Mouse (Mus musculus) forebrain, embryonic 12.5 days (tissue): Measurements from ENCODE around the gene Hao1. TPM values are rescaled to one million over a fixed set of nuclear protein-coding genes. Genes with fewer than 3 reads are reported as not detected.

Source experiments
- ATAC-seq: fragments of 200-750 bp; cut with Nextera tagmentation; 2 replicates; pipeline ENCODE4 v1.8.0; 2017; ENCODE audit warnings: moderate TSS enrichment; ENCODE audit not compliant: low FRiP score
- H3K27ac ChIP-seq: fragments of 300-500 bp; sonication (generic); 2 replicates; pipeline ENCODE4 v1.5.1; 2016; ENCODE audit warnings: mild to moderate bottlenecking
- H3K27me3 ChIP-seq: fragments of 300-500 bp; sonication (generic); 2 replicates; pipeline ENCODE4 v1.6.1; 2016; ENCODE audit warnings: mild to moderate bottlenecking
- H3K36me3 ChIP-seq: fragments of 300-500 bp; sonication (generic); replicated peaks from 2 replicates; pipeline ENCODE4 v1.6.1; 2016; ENCODE audit warnings: mild to moderate bottlenecking
- H3K4me1 ChIP-seq: fragments of 300-500 bp; sonication (generic); 2 replicates; pipeline ENCODE4 v1.6.1; 2016
- H3K4me2 ChIP-seq: fragments of 300-500 bp; sonication (generic); 2 replicates; pipeline ENCODE4 v1.6.1; 2016; ENCODE audit warnings: mild to moderate bottlenecking, moderate library complexity
- H3K4me3 ChIP-seq: fragments of 300-500 bp; sonication (generic); replicated peaks from 2 replicates; pipeline ENCODE4 v1.5.1; 2016; ENCODE audit warnings: mild to moderate bottlenecking
- H3K9ac ChIP-seq: fragments of 300-500 bp; sonication (generic); 2 replicates; pipeline ENCODE4 v1.6.1; 2016; ENCODE audit warnings: mild to moderate bottlenecking
- H3K9me3 ChIP-seq: fragments of 300-500 bp; sonication (generic); 2 replicates; pipeline ENCODE4 v1.6.1; 2016
- WGBS: fragments of 180-500 bp; shearing (Covaris S2); methylation state at CpG from one replicate; pipeline ENCODE4 v1.1.7; 2016; 5-methylcytosine and 5-hydroxymethylcytosine counted together
- polyA plus RNA-seq: library from polyadenylated mRNA; unstranded; fragments of >200 nt; fragmentation: Nextera tagmentation; extraction: Ambion mirVana; gene quantifications from 2 replicates; pipeline ENCODE4 v1.2.1, GENCODE M21; 2016

The Hao1 gene
- polyA plus RNA-seq, 1 experiment from 2014 or later, result not detected

- WGBS, result 8% methylated on average over 7 of the region's 7 CpGs
- no peaks in the 10 kb centered on the region for H3K36me3 ChIP-seq
- H3K4me2 ChIP-seq, result peak overlapping the region; percentile 33
- no peaks in the 10 kb centered on the region for H3K27me3 ChIP-seq
- peaks cover 9% of the 10 kb centered on the region for H3K4me1 ChIP-seq
- no peak overlapping the region for H3K27ac ChIP-seq
- peak; percentile 72 for ATAC-seq
- H3K4me3 ChIP-seq, result no peak overlapping the region
- H3K9me3 ChIP-seq, result no peaks in the 10 kb centered on the region
- H3K9ac ChIP-seq, result no peak overlapping the region
Observed at GRCm38 (mm10) chr2:134456065-134456505, 98.1 kb downstream of the Hao1 start.

GRCm38 (mm10) chr2:134452748-134453147, 101.4 kb downstream of the Hao1 start:
- H3K27ac ChIP-seq, result no peak overlapping the region
- no peak for ATAC-seq
- 93% methylated on average over 1 of the region's 1 CpGs for WGBS

GRCm38 (mm10) chr2:134450976-134451375, 103.2 kb downstream of the Hao1 start:
- no peaks in the 10 kb centered on the region for H3K36me3 ChIP-seq
- no peak overlapping the region for H3K4me3 ChIP-seq
- no peak overlapping the region for H3K4me2 ChIP-seq
- H3K9me3 ChIP-seq, result no peaks in the 10 kb centered on the region
- no peak for ATAC-seq
- H3K27ac ChIP-seq, result no peak overlapping the region
- no peaks in the 10 kb centered on the region for H3K27me3 ChIP-seq
- H3K4me1 ChIP-seq, result peaks cover 4% of the 10 kb centered on the region
- no peak overlapping the region for H3K9ac ChIP-seq
- WGBS, result 79% methylated on average over 1 of the region's 1 CpGs

More at GRCm38 (mm10) chr2:134452748-134453147, 101.4 kb downstream of the Hao1 start:
- Histone ChIP-seq H3K9me3 (no peaks in the 10 kb centered on the region), H3K36me3 (no peaks in the 10 kb centered on the region), H3K4me2 (no peak overlapping the region), H3K27me3 (no peaks in the 10 kb centered on the region), H3K4me3 (no peak overlapping the region), H3K4me1 (peaks cover 9% of the 10 kb centered on the region), H3K9ac (no peak overlapping the region)

Other genes starting within 250 kb of the Hao1 start
- 72.0 and 74.0 TPM in 2 replicates for gene Tmx4, start 89.8 kb upstream of the Hao1 start, polyA plus RNA-seq
- gene Plcb1, start 231.7 kb upstream of the Hao1 start, polyA plus RNA-seq, result 15.8 and 19.3 TPM in 2 replicates